Mouse (Mus musculus) retina, postnatal 7 days (tissue): Measurements from ENCODE around the gene 9230112D13Rik.
A peak's percentile ranks its signal among the peaks of the same experiment; 100 is the strongest.

ENCODE experiments used
- DNase-seq: peaks from one replicate; pipeline ENCODE4 v3.0.0-alpha.2; 2012; ENCODE audit warnings: low read depth, low spot score

The 9230112D13Rik gene

GRCm38 (mm10) chr14:34522701-34523100 lies at the start of gene 9230112D13Rik:
TSS of gene 9230112D13Rik (minus strand) at chr14:34522801.
- no peak for DNase-seq

- DNase-seq: no peak
These were observed 49.2 kb upstream of the 9230112D13Rik start for GRCm38 (mm10) chr14:34571610-34572387.

- DNase-seq: no peak
These were observed 48.3 kb upstream of the 9230112D13Rik start for GRCm38 (mm10) chr14:34570903-34571302.

GRCm38 (mm10) chr14:34570294-34570693 lies 47.7 kb upstream of the 9230112D13Rik start:
- peak; percentile 71 for DNase-seq

- DNase-seq: no peak
These were observed 47.1 kb upstream of the 9230112D13Rik start for GRCm38 (mm10) chr14:34569534-34570194.

- DNase-seq: no peak
These were observed 46.0 kb upstream of the 9230112D13Rik start for GRCm38 (mm10) chr14:34568626-34569025.

- DNase-seq: no peak
These were observed 45.1 kb upstream of the 9230112D13Rik start for GRCm38 (mm10) chr14:34567697-34568096.

GRCm38 (mm10) chr14:34566530-34566929 lies 43.9 kb upstream of the 9230112D13Rik start:
- no peak for DNase-seq

GRCm38 (mm10) chr14:34565711-34566110 lies 43.1 kb upstream of the 9230112D13Rik start:
- DNase-seq: no peak

- no peak for DNase-seq
These were observed 42.0 kb upstream of the 9230112D13Rik start for GRCm38 (mm10) chr14:34564646-34565045.

GRCm38 (mm10) chr14:34562393-34562792 lies 39.8 kb upstream of the 9230112D13Rik start:
- no peak for DNase-seq

GRCm38 (mm10) chr14:34561647-34562046 lies 39.0 kb upstream of the 9230112D13Rik start:
- DNase-seq: no peak

GRCm38 (mm10) chr14:34558947-34559346 lies 36.3 kb upstream of the 9230112D13Rik start:
- no peak for DNase-seq

GRCm38 (mm10) chr14:34555211-34555610 lies 32.6 kb upstream of the 9230112D13Rik start:
- no peak for DNase-seq

GRCm38 (mm10) chr14:34554047-34554446 lies 31.4 kb upstream of the 9230112D13Rik start:
- DNase-seq: no peak

GRCm38 (mm10) chr14:34553470-34553869 lies 30.9 kb upstream of the 9230112D13Rik start:
- DNase-seq: no peak

GRCm38 (mm10) chr14:34552226-34552625 lies 29.6 kb upstream of the 9230112D13Rik start:
- DNase-seq: no peak

GRCm38 (mm10) chr14:34549004-34549671 lies 26.5 kb upstream of the 9230112D13Rik start:
- peak; percentile 79 for DNase-seq

- peak; percentile 32 for DNase-seq
These were observed 25.9 kb upstream of the 9230112D13Rik start for GRCm38 (mm10) chr14:34548391-34549001.

- no peak for DNase-seq
These were observed 21.9 kb upstream of the 9230112D13Rik start for GRCm38 (mm10) chr14:34544545-34544944.

- no peak for DNase-seq
These were observed 21.4 kb upstream of the 9230112D13Rik start for GRCm38 (mm10) chr14:34544001-34544400.

GRCm38 (mm10) chr14:34543596-34543995 lies 21.0 kb upstream of the 9230112D13Rik start:
- DNase-seq: peak; percentile 43
